Mouse (Mus musculus): Measurements from ENCODE around the gene Car11. TPM values are rescaled to one million over a fixed set of nuclear protein-coding genes. Genes with fewer than 3 reads are reported as not detected.

Car11 gene
- polyA plus RNA-seq, 1 experiment from 2014 or later: 35.5 TPM

DNA sequence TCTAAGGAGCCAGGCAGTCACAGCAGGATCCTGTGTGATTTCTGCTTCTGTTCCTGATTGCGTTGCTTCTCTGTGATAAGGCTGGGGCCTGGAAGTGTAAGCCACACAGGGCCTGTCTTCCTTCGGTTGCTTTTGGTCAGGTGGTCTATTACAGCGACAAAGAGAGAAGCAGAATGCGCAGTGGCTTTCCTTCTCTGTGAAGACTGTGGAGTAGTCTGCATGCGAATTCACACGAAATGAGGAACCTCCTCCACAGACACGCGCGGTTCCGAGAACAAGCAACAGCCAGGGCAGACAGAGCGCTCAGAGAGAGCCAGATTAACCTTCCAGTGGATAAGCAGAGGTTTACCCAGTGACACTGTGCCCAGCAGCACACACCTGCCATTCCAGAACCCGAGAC, 41.7 kb downstream of the Car11 start:
- Histone ChIP-seq H3K27me3 (replicated peaks) (no peaks in the 10 kb centered on the region; the same call in 1 of the 2 replicates), H3K36me3 (no peaks in the 10 kb centered on the region), H3K9ac (no peak overlapping the region), H3K4me1 (no peaks in the 10 kb centered on the region), H3K4me2 (replicated peaks) (no peak overlapping the region), H3K9me3 (no peaks in the 10 kb centered on the region), H3K27ac (no peak overlapping the region), H3K4me3 (no peak overlapping the region)
- ATAC-seq (ENCODE audit: low FRiP score, low read depth): no peak
- WGBS: 87% methylated on average over 12 of the region's 12 CpGs

- no peak overlapping the region for H3K4me3 ChIP-seq
- WGBS: 36% methylated on average over 11 of the region's 11 CpGs
- peak overlapping the region; percentile 20; the same call in 1 of the 2 replicates for H3K4me2 ChIP-seq (replicated peaks)
- ATAC-seq (ENCODE audit: low FRiP score, low read depth): no peak
- no peak overlapping the region for H3K9ac ChIP-seq
- H3K9me3 ChIP-seq: no peaks in the 10 kb centered on the region
- no peaks in the 10 kb centered on the region for H3K4me1 ChIP-seq
- no peaks in the 10 kb centered on the region for H3K36me3 ChIP-seq
- H3K27me3 ChIP-seq (replicated peaks): no peaks in the 10 kb centered on the region; the same call in 1 of the 2 replicates
- no peak overlapping the region for H3K27ac ChIP-seq
Observed at GRCm38 (mm10) chr7:45741777-45742176, 42.1 kb downstream of the Car11 start.

DNA sequence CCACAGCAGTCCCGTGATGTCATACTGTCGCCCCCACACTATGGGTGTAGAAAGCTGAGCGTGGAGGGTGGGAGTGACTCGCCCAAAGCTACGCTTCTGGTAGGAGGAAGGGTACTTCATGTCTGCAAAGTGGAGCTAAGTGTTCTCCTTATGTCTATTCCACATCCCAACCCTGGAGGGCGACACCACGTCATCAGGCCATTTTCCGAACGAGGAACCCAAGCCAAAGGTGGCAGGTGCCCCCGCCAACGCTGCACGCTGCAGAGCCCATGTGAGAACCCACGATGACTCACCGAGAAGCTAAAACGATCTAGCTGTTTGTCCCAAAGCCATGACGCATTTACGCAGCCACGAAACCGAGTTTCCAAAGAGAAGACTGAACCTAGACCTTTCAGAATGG, 42.7 kb downstream of the Car11 start:
- H3K4me3 ChIP-seq: no peak overlapping the region
- ATAC-seq (ENCODE audit: low FRiP score, low read depth): no peak
- H3K4me2 ChIP-seq (replicated peaks): peak overlapping the region; percentile 20; the same call in 1 of the 2 replicates
- no peaks in the 10 kb centered on the region for H3K36me3 ChIP-seq
- no peaks in the 10 kb centered on the region for H3K4me1 ChIP-seq
- no peaks in the 10 kb centered on the region for H3K9me3 ChIP-seq
- no peaks in the 10 kb centered on the region; the same call in 1 of the 2 replicates for H3K27me3 ChIP-seq (replicated peaks)
- no peak overlapping the region for H3K27ac ChIP-seq
- WGBS: 40% methylated on average over 19 of the region's 19 CpGs
- H3K9ac ChIP-seq: no peak overlapping the region

GRCm38 (mm10) chr7:45744387-45744786, 44.7 kb downstream of the Car11 start:
- Histone ChIP-seq H3K4me3 (no peak overlapping the region), H3K4me2 (replicated peaks) (no peak overlapping the region), H3K27me3 (replicated peaks) (no peaks in the 10 kb centered on the region; the same call in 1 of the 2 replicates), H3K9me3 (no peaks in the 10 kb centered on the region), H3K4me1 (0 out of 2 replicates have a peak, but pooled peaks cover 8% of the 10 kb centered on the region), H3K36me3 (no peaks in the 10 kb centered on the region), H3K9ac (no peak overlapping the region), H3K27ac (no peak overlapping the region)
- WGBS: 40% methylated on average over 2 of the region's 2 CpGs
- no peak for ATAC-seq (ENCODE audit: low FRiP score, low read depth)

DNA sequence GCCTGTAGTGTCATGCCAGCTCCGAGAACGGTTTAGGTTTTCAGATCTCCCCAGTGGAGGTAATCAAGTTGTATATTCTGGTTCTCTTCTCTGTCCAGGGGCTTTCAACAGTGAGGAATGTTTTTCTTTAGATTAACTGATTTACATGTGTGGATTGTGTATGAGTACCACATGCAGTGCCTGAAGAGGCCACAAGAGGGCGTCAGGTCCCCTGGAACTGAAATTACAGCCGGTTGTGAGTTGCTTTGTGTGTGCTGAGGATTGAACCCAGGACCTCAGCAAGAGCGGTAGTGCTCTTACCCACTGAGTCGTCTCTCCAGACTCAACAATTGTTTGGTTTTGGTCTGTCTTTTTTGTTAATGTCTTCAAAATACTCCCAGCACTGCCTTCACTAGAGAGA, 46.9 kb downstream of the Car11 start:
- Histone ChIP-seq H3K9ac (no peak overlapping the region), H3K9me3 (no peaks in the 10 kb centered on the region), H3K36me3 (no peaks in the 10 kb centered on the region), H3K27me3 (replicated peaks) (no peaks in the 10 kb centered on the region), H3K27ac (no peak overlapping the region), H3K4me3 (no peak overlapping the region), H3K4me1 (0 out of 2 replicates have a peak, but pooled peaks cover 12% of the 10 kb centered on the region), H3K4me2 (replicated peaks) (no peak overlapping the region)
- ATAC-seq (ENCODE audit: low FRiP score, low read depth): no peak
- WGBS: 63% methylated on average over 6 of the region's 6 CpGs

DNA sequence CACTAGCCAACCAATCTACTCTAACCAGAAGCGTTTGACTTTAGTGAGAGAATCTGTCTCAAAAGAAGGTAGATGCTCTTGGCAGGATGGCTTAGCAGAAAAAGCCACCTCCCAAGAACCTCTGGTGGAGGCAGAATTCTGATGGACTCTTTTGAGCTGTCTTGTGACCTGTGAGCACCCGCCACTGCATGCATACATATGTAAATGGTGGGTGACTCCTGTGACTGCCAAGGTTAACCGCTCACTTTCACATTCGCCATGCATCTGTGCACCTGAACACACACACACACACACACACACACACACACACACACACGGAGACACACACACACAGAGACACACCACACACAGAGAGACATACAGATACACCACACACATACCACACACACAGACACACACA, 47.8 kb downstream of the Car11 start:
- ATAC-seq (ENCODE audit: low FRiP score, low read depth): no peak
- H3K4me2 ChIP-seq (replicated peaks): no peak overlapping the region
- no peak overlapping the region for H3K4me3 ChIP-seq
- H3K36me3 ChIP-seq: no peaks in the 10 kb centered on the region
- H3K27me3 ChIP-seq (replicated peaks): no peaks in the 10 kb centered on the region
- no peaks in the 10 kb centered on the region for H3K9me3 ChIP-seq
- 0 out of 2 replicates have a peak, but pooled peaks cover 12% of the 10 kb centered on the region for H3K4me1 ChIP-seq
- no peak overlapping the region for H3K9ac ChIP-seq
- WGBS: 96% methylated on average over 5 of the region's 5 CpGs
- H3K27ac ChIP-seq: no peak overlapping the region

DNA sequence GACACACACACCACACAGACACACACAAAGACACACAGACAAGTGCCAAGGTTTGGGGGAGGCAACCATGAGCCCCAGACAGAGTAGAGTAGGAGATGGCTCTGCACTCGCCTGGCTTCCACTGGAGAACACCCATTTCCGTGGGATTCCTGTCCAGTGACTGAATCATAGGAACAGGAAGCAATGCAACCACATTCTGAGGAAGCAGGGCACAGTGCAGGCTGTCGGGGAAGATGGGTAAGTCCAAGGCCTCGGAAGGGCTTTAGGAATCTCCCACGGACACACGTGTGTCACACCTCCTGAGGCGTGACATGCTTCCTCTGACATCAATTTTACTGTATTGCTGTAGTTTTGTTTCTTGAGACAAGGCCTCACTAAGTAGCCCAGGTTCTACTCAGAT, 48.5 kb downstream of the Car11 start:
- H3K9me3 ChIP-seq: no peaks in the 10 kb centered on the region
- H3K4me3 ChIP-seq: no peak overlapping the region
- no peak overlapping the region for H3K9ac ChIP-seq
- no peak overlapping the region for H3K4me2 ChIP-seq (replicated peaks)
- H3K27ac ChIP-seq: no peak overlapping the region
- no peak for ATAC-seq (ENCODE audit: low FRiP score, low read depth)
- H3K36me3 ChIP-seq: no peaks in the 10 kb centered on the region
- 82% methylated on average over 7 of the region's 7 CpGs for WGBS
- 0 out of 2 replicates have a peak, but pooled peaks cover 12% of the 10 kb centered on the region for H3K4me1 ChIP-seq
- H3K27me3 ChIP-seq (replicated peaks): no peaks in the 10 kb centered on the region

DNA sequence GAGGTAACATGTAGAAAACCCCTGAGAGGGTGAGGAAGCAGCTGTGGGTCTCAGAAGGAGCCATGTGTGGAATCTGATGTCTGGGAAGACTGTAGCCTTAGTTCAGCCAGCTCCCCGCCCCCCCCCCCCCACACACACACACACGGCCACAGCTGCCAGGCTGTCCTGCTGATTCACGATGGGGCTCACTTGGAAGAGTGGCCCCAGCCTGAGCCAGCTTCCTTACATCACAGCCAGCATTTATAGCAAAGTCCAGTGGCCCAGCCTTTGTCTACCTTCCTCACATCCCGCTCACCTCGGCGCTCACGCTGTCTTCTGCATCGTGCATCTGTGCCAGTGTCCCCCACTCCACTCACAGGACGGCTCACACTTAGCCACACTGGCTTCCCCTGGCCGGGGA, 49.8 kb downstream of the Car11 start:
- no peak for ATAC-seq (ENCODE audit: low FRiP score, low read depth)
- no peaks in the 10 kb centered on the region for H3K27me3 ChIP-seq (replicated peaks)
- no peaks in the 10 kb centered on the region for H3K9me3 ChIP-seq
- 0 out of 2 replicates have a peak, but pooled peaks cover 12% of the 10 kb centered on the region for H3K4me1 ChIP-seq
- H3K27ac ChIP-seq: no peak overlapping the region
- WGBS: 63% methylated on average over 8 of the region's 10 CpGs
- H3K36me3 ChIP-seq: no peaks in the 10 kb centered on the region
- peak overlapping the region; percentile 18; the same call in 1 of the 2 replicates for H3K4me2 ChIP-seq (replicated peaks)
- H3K4me3 ChIP-seq: no peak overlapping the region
- H3K9ac ChIP-seq: peak overlapping the region; percentile 8; the same call in 1 of the 2 replicates

DNA sequence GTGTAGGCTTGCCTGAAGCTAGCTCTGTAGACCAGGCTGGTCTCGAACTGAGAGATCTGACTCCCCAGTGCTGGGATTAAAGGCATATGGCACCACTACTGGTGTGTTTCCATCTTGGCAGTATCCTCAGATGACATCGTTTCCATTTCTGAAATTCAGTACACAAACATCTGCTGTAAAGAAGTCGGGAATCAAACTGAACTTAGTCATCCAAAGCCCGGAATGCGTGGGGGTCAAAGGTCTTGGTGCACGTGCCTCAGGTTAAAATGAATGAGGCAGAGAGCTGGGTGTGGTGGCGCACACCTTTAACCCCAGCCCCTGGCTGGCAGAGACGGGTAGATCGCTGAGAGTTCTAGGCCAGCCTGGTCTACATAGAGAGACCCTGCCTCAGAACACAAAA, 50.5 kb downstream of the Car11 start:
- no peaks in the 10 kb centered on the region for H3K27me3 ChIP-seq (replicated peaks)
- no peak overlapping the region for H3K4me2 ChIP-seq (replicated peaks)
- no peak overlapping the region for H3K9ac ChIP-seq
- WGBS: 80% methylated on average over 9 of the region's 9 CpGs
- no peak overlapping the region for H3K4me3 ChIP-seq
- H3K9me3 ChIP-seq: no peaks in the 10 kb centered on the region
- H3K27ac ChIP-seq: no peak overlapping the region
- ATAC-seq (ENCODE audit: low FRiP score, low read depth): no peak
- 0 out of 2 replicates have a peak, but pooled peaks cover 12% of the 10 kb centered on the region for H3K4me1 ChIP-seq
- H3K36me3 ChIP-seq: no peaks in the 10 kb centered on the region

Other genes with a start within 250 kb of the Car11 start
- gene Ftl1, start 240.0 kb upstream of the Car11 start, polyA plus RNA-seq (2016; fragmentation: Nextera tagmentation; extraction: Ambion mirVana): 5,746 and 6,117 TPM in 2 replicates
- gene Bax, start 232.9 kb upstream of the Car11 start, polyA plus RNA-seq (2016; fragmentation: Nextera tagmentation; extraction: Ambion mirVana): 262 and 276 TPM in 2 replicates
- gene Tulp2, start 218.0 kb upstream of the Car11 start, polyA plus RNA-seq (2016; fragmentation: Nextera tagmentation; extraction: Ambion mirVana): 0.41 and 0.60 TPM in 2 replicates
- gene Gm45808, start 213.0 kb upstream of the Car11 start, polyA plus RNA-seq (2016; fragmentation: Nextera tagmentation; extraction: Ambion mirVana): not detected in 2 replicates
- gene Dhdh, start 211.0 kb upstream of the Car11 start, polyA plus RNA-seq (2016; fragmentation: Nextera tagmentation; extraction: Ambion mirVana): 2.3 and 2.8 TPM in 2 replicates
- 118 and 119 TPM in 2 replicates for gene Nucb1, start 189.4 kb upstream of the Car11 start, polyA plus RNA-seq (2016; fragmentation: Nextera tagmentation; extraction: Ambion mirVana)
- gene Ppp1r15a, start 173.6 kb upstream of the Car11 start, polyA plus RNA-seq (2016; fragmentation: Nextera tagmentation; extraction: Ambion mirVana): 19.4 and 20.1 TPM in 2 replicates
- gene Plekha4, start 173.5 kb upstream of the Car11 start, polyA plus RNA-seq (2016; fragmentation: Nextera tagmentation; extraction: Ambion mirVana): 3.2 and 3.5 TPM in 2 replicates
- 0.26 and 0.43 TPM in 2 replicates for gene Hsd17b14, start 144.9 kb upstream of the Car11 start, polyA plus RNA-seq (2016; fragmentation: Nextera tagmentation; extraction: Ambion mirVana)
- 25.7 and 29.2 TPM in 2 replicates for gene Bcat2, start 129.7 kb upstream of the Car11 start, polyA plus RNA-seq (2016; fragmentation: Nextera tagmentation; extraction: Ambion mirVana)
- gene Fgf21, start 84.4 kb upstream of the Car11 start, polyA plus RNA-seq (2016; fragmentation: Nextera tagmentation; extraction: Ambion mirVana): not detected in 2 replicates
- gene Fut1, start 82.6 kb upstream of the Car11 start, polyA plus RNA-seq (2016; fragmentation: Nextera tagmentation; extraction: Ambion mirVana): not detected in 2 replicates
- gene Izumo1, start 78.0 kb upstream of the Car11 start, polyA plus RNA-seq (2016; fragmentation: Nextera tagmentation; extraction: Ambion mirVana): 0.23 TPM in 1 of 2 replicates, not detected in the other
- gene Rasip1, start 72.4 kb upstream of the Car11 start, polyA plus RNA-seq (2016; fragmentation: Nextera tagmentation; extraction: Ambion mirVana): 16.5 and 16.8 TPM in 2 replicates
- 3.5 and 4.9 TPM in 2 replicates for gene Mamstr, start 59.9 kb upstream of the Car11 start, polyA plus RNA-seq (2016; fragmentation: Nextera tagmentation; extraction: Ambion mirVana)
- gene Fut2, start 33.4 kb upstream of the Car11 start, polyA plus RNA-seq (2016; fragmentation: Nextera tagmentation; extraction: Ambion mirVana): 0.17 and 0.20 TPM in 2 replicates
- gene Ntn5, start 15.8 kb upstream of the Car11 start, polyA plus RNA-seq (2016; fragmentation: Nextera tagmentation; extraction: Ambion mirVana): 1.2 and 1.7 TPM in 2 replicates
- gene Sec1, start 5.4 kb upstream of the Car11 start, polyA plus RNA-seq (2016; fragmentation: Nextera tagmentation; extraction: Ambion mirVana): 1.0 and 1.2 TPM in 2 replicates
- 4.1 TPM in 2 replicates for gene Dbp, start 5.2 kb downstream of the Car11 start, polyA plus RNA-seq (2016; fragmentation: Nextera tagmentation; extraction: Ambion mirVana)
- 665 and 700 TPM in 2 replicates for gene Rpl18, start 15.6 kb downstream of the Car11 start, polyA plus RNA-seq (2016; fragmentation: Nextera tagmentation; extraction: Ambion mirVana)
- gene Sphk2, start 18.2 kb downstream of the Car11 start, polyA plus RNA-seq (2016; fragmentation: Nextera tagmentation; extraction: Ambion mirVana): 28.0 and 29.0 TPM in 2 replicates
- gene Fam83e, start 21.4 kb downstream of the Car11 start, polyA plus RNA-seq (2016; fragmentation: Nextera tagmentation; extraction: Ambion mirVana): 0.94 and 1.00 TPM in 2 replicates
- not detected in 2 replicates for gene Spaca4, start 26.0 kb downstream of the Car11 start, polyA plus RNA-seq (2016; fragmentation: Nextera tagmentation; extraction: Ambion mirVana)
- 10.9 and 14.1 TPM in 2 replicates for gene Lmtk3, start 83.9 kb downstream of the Car11 start, polyA plus RNA-seq (2016; fragmentation: Nextera tagmentation; extraction: Ambion mirVana)
- 2.1 and 2.4 TPM in 2 replicates for gene Sult2b1, start 84.8 kb downstream of the Car11 start, polyA plus RNA-seq (2016; fragmentation: Nextera tagmentation; extraction: Ambion mirVana)
- gene Cyth2, start 114.7 kb downstream of the Car11 start, polyA plus RNA-seq (2016; fragmentation: Nextera tagmentation; extraction: Ambion mirVana): 305 and 308 TPM in 2 replicates
- 0.86 and 0.87 TPM in 2 replicates for gene Kcnj14, start 124.9 kb downstream of the Car11 start, polyA plus RNA-seq (2016; fragmentation: Nextera tagmentation; extraction: Ambion mirVana)
- gene Grwd1, start 131.1 kb downstream of the Car11 start, polyA plus RNA-seq (2016; fragmentation: Nextera tagmentation; extraction: Ambion mirVana): 48.3 and 50.7 TPM in 2 replicates
- gene Kdelr1, start 172.9 kb downstream of the Car11 start, polyA plus RNA-seq (2016; fragmentation: Nextera tagmentation; extraction: Ambion mirVana): 41.8 and 54.4 TPM in 2 replicates
- 1.3 and 1.5 TPM in 2 replicates for gene Grin2d, start 178.5 kb downstream of the Car11 start, polyA plus RNA-seq (2016; fragmentation: Nextera tagmentation; extraction: Ambion mirVana)
- gene Syngr4, start 196.9 kb downstream of the Car11 start, polyA plus RNA-seq (2016; fragmentation: Nextera tagmentation; extraction: Ambion mirVana): 0.22 and 0.56 TPM in 2 replicates
- gene Tmem143, start 197.1 kb downstream of the Car11 start, polyA plus RNA-seq (2016; fragmentation: Nextera tagmentation; extraction: Ambion mirVana): 3.9 and 4.4 TPM in 2 replicates
- 32.8 and 33.2 TPM in 2 replicates for gene Emp3, start 221.6 kb downstream of the Car11 start, polyA plus RNA-seq (2016; fragmentation: Nextera tagmentation; extraction: Ambion mirVana)
- 2.8 and 3.7 TPM in 2 replicates for gene Ccdc114, start 224.2 kb downstream of the Car11 start, polyA plus RNA-seq (2016; fragmentation: Nextera tagmentation; extraction: Ambion mirVana)

Measured in neural tube, embryonic 12.5 days (tissue).